In the genomic region with DNA sequence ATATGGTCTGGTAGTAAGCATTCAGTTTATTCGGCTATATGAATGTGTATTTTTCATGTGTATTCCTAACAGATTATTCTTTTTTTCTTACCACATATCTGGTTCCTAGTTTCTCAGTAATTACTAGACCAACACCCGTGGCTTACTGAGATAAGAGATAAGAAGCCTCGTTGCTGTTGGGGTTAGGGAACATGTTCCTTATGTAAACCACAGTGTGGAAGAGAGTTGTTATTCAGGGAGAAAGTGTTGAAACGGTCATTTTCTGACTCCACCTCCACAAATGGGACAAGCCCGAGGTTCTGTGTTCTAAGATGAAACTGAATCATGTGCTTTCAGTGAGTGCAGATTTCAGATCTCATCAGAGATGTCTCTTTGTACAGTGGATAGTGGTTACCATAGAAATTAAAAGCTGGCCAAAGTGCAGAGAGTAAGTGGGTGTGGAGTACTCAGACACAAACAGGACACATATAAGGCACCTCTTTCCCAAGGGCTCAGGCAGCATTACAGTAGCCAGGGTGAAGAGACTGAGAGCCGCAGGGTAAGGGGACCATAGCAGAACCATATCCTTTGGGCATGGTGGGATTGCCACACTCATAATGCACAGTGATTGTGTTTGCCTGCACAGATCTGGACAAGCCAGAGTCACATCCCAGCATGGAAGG, we compare ENCODE assay signal across 25 mouse cellular contexts. TPM values are rescaled to one million over a fixed set of nuclear protein-coding genes. Genes with fewer than 3 reads are reported as not detected.
A peak's percentile ranks its signal among the peaks of the same experiment; 100 is the strongest.
DNase-seq lines count a peak whose midpoint lies in the region; ATAC-seq and TF ChIP-seq lines count a peak whose summit lies in the region.
"Had no signal": no experiment of that assay in that cellular context is flagged by ENCODE, and none has a peak within 500 bp of the region (broad histone marks: within the 10 kb centered on the region; RNA-seq: fewer than 3 reads in every experiment).

No protein-coding gene starts in this region.

- TF ChIP-seq POLR2A in liver, adult 2 months (IDR thresholded peaks at IDR 0.05; ENCODE audit: extremely low read depth, insufficient read depth, low read length) = no peak

- no peaks in the 10 kb centered on the region for H3K79me2 ChIP-seq in liver, adult 2 months (ENCODE audit: control insufficient read depth, insufficient read depth, low read length)

- peaks cover 11% of the 10 kb centered on the region for H3K4me1 ChIP-seq in liver, adult 2 months (ENCODE audit: control insufficient read depth, insufficient read depth, low read length)
- H3K4me1 ChIP-seq in liver, embryonic 11.5 days (replicated peaks; ENCODE audit: control insufficient read depth, insufficient read depth, low read length) = peaks cover 5% of the 10 kb centered on the region
- H3K4me1 ChIP-seq: heart, embryonic 15.5 days; limb, embryonic 12.5 days had no signal

- TF ChIP-seq CTCF in liver, adult 2 months (IDR thresholded peaks at IDR 0.05; ENCODE audit: low read depth, low read length) = no peak

- H3K27ac ChIP-seq in liver, adult 2 months (replicated peaks; ENCODE audit: insufficient read depth, low read depth, low read length) = no peak overlapping the region
- H3K27ac ChIP-seq in liver, embryonic 11.5 days (ENCODE audit: low read depth, low read length) = no peak overlapping the region
- H3K27ac ChIP-seq: heart, adult 2 months; heart, embryonic 15.5 days; left cerebral cortex, adult 2 months; limb, embryonic 12.5 days had no signal

- H3K9ac ChIP-seq in liver, adult 2 months (ENCODE audit: low read depth, low read length) = no peak overlapping the region
- H3K9ac ChIP-seq in liver, embryonic 11.5 days (ENCODE audit: low read depth, low read length) = no peak overlapping the region
- H3K9ac ChIP-seq: heart, embryonic 15.5 days; limb, embryonic 12.5 days had no signal

- peak; percentile 85 for ATAC-seq in liver, embryonic 11.5 days (replicated peaks; ENCODE audit: low FRiP score)
- ATAC-seq in megakaryocyte progenitor cell, adult 5-6 weeks (replicated peaks; ENCODE audit: poor library complexity) = peak; percentile 74

- no peaks in the 10 kb centered on the region for H3K36me3 ChIP-seq in liver, adult 2 months (ENCODE audit: control insufficient read depth, insufficient read depth, low read length)
- no peaks in the 10 kb centered on the region for H3K36me3 ChIP-seq in liver, embryonic 11.5 days (ENCODE audit: control insufficient read depth, insufficient read depth, low read length)
- H3K36me3 ChIP-seq: heart, embryonic 15.5 days; limb, embryonic 12.5 days had no signal

- 37% methylated on average over 6 of the region's 6 CpGs for WGBS in liver, adult 2 months
- 34% methylated on average over 6 of the region's 6 CpGs for WGBS in liver, embryonic 11.5 days

- no peaks in the 10 kb centered on the region for H3K27me3 ChIP-seq in liver, adult 2 months (ENCODE audit: control insufficient read depth, insufficient read depth, low read length)
- H3K27me3 ChIP-seq in liver, embryonic 11.5 days (replicated peaks; ENCODE audit: control insufficient read depth, insufficient read depth, low read length) = no peaks in the 10 kb centered on the region
- H3K27me3 ChIP-seq: limb, embryonic 12.5 days had no signal

- peak; percentile 35 for DNase-seq in liver, adult 2 months (ENCODE audit: extremely low read depth, low read depth, low spot score)
- DNase-seq in liver = no peak
- peak; percentile 32 for DNase-seq in c-Kit-positive CD71-positive TER-119-positive erythroid progenitor cells, embryonic 14.5 days (ENCODE audit: low spot score)
- no peak for DNase-seq in liver, embryonic 11.5 days (ENCODE audit: low spot score)
- DNase-seq in adipocyte (ENCODE audit: low spot score) = no peak
- no peak for DNase-seq in layer of hippocampus, adult 9-10 months (ENCODE audit: low spot score)
- no peak for DNase-seq in urinary bladder, postnatal 10 days (ENCODE audit: low spot score)
- DNase-seq: adrenal gland, adult 2 months; cerebellum, postnatal 10 days; embryo, embryonic 11 days; gastrocnemius, postnatal 14 days; heart, adult 2 months; kidney, adult 9 months; kidney, postnatal 36 days; layer of hippocampus, adult 9-11 months; right cerebral cortex, postnatal 14 days had no signal

- H3K9me3 ChIP-seq in liver, embryonic 11.5 days (ENCODE audit: control insufficient read depth, low read length) = no peaks in the 10 kb centered on the region
- H3K9me3 ChIP-seq: heart, embryonic 15.5 days; limb, embryonic 12.5 days had no signal

- no peak overlapping the region for H3K4me3 ChIP-seq in liver, adult 2 months (ENCODE audit: insufficient read depth, low read depth, low read length)
- H3K4me3 ChIP-seq in liver, embryonic 11.5 days (ENCODE audit: low read depth, low read length) = no peak overlapping the region
- H3K4me3 ChIP-seq: heart, adult 2 months; heart, embryonic 15.5 days; left cerebral cortex, adult 2 months; limb, embryonic 12.5 days had no signal

- H3K4me2 ChIP-seq in liver, embryonic 11.5 days = peak overlapping the region; percentile 37
- H3K4me2 ChIP-seq: heart, embryonic 15.5 days; limb, embryonic 12.5 days had no signal

RNA-seq across cellular contexts. Expression of gene 1810046K07Rik, which starts 13.2 kb away (rescaled TPM):
- 3.2 and 4.0 TPM in 2 replicates for total RNA-seq in liver, adult 2 months (2014; rRNA removed)
- polyA plus RNA-seq in liver, adult 2 months (2012; rRNA removed) = 11.3 and 22.4 TPM in 2 replicates
- not detected in 2 replicates for polyA plus RNA-seq in liver, embryonic 11.5 days (2014; fragmentation: Nextera tagmentation; extraction: Ambion mirVana)
- not detected in 2 replicates for total RNA-seq in megakaryocyte progenitor cell, adult 5-6 weeks (2015)
- total RNA-seq in megakaryocyte progenitor cell, adult 5-6 weeks (2017) = 0.24 TPM in 1 of 2 replicates, not detected in the other
- total RNA-seq: adrenal gland, adult 2 months; gastrocnemius, postnatal 14 days; heart, adult 2 months; left cerebral cortex, adult 2 months; midbrain, postnatal 0 days; neutrophil, adult 5-6 weeks had no signal
- polyA plus RNA-seq: adrenal gland, adult 2 months; forebrain, embryonic 11.5 days; heart, embryonic 15.5 days; hindbrain, embryonic 11.5 days; midbrain, postnatal 0 days; urinary bladder, adult 2 months had no signal

RNA-seq across cellular contexts. Expression of gene Colca2, which starts 37.2 kb away (rescaled TPM):
- total RNA-seq in liver, adult 2 months (2014; rRNA removed) = 0.07 and 0.09 TPM in 2 replicates
- 0.09 and 0.45 TPM in 2 replicates for polyA plus RNA-seq in liver, adult 2 months (2012; rRNA removed)
- polyA plus RNA-seq in liver, embryonic 11.5 days (2014; fragmentation: Nextera tagmentation; extraction: Ambion mirVana) = 0.52 and 0.70 TPM in 2 replicates
- total RNA-seq in megakaryocyte progenitor cell, adult 5-6 weeks (2015) = 0.32 and 0.78 TPM in 2 replicates
- 0.21 and 0.54 TPM in 2 replicates for total RNA-seq in megakaryocyte progenitor cell, adult 5-6 weeks (2017)
- total RNA-seq: midbrain, postnatal 0 days; neutrophil, adult 5-6 weeks had no signal

Comparison
In these comparisons a context has a peak if more than half of its experiments do, and no peak if none do; other contexts are left out.
1. DNase-seq: peak in liver, adult 2 months (single experiment) and c-Kit-positive CD71-positive TER-119-positive erythroid progenitor cells, embryonic 14.5 days (single experiment); none in liver (single experiment), liver, embryonic 11.5 days (single experiment), adipocyte (single experiment), layer of hippocampus, adult 9-10 months (single experiment) and urinary bladder, postnatal 10 days (single experiment).